Mouse (Mus musculus): ENCODE measurements at regions not wholly inside any gene's neighbourhood (a gene's known extent, or its start where the extent isn't known, plus 50 kb on each side); places are given as distances from the start of the nearest gene placed in this dataset.

DNA sequence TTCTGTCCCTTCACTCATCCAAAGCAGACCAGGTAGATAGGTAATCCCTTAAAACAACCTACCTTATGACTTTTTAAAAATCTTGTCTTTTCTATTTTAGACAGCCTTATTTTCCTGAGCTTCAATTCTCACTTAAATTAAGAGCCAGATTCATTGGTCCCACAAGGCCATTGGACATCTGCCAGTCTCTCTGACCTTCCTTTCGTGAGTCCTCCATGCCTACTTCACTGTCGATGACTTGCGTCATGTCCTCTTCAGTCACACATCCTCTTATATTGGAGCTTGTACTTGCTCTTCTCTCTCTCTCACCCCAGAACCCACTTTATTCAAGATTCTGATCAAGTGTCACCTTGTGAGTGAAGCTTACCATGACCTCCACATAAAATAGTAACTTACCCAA lies 542.0 kb upstream of the C030005K15Rik start:
- in situ Hi-C loops (cut with MboI; ENCODE audit: low sequenced_read_pairs), result no loop called here

DNA sequence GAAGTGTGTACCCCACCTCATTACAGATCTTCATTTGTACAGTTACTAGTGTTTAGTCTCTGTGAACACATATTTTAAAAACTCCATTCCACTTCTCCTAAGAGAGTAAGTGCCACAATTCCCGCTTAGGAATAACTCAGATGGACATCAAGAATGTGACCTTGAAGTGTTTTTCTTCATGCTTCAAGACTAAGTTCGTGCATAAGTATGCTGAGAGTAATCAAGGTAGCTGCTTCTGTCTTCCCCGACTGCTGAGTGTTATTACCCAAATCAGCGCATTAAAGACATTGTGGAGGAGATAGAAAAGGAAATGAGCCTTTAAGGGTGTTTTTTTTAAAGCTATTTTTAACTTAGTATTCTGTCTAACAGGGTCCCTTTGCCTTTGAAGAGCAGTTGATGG lies 565.1 kb upstream of the C030005K15Rik start:
- in situ Hi-C loops (cut with MboI; ENCODE audit: low sequenced_read_pairs), result no loop called here

DNA sequence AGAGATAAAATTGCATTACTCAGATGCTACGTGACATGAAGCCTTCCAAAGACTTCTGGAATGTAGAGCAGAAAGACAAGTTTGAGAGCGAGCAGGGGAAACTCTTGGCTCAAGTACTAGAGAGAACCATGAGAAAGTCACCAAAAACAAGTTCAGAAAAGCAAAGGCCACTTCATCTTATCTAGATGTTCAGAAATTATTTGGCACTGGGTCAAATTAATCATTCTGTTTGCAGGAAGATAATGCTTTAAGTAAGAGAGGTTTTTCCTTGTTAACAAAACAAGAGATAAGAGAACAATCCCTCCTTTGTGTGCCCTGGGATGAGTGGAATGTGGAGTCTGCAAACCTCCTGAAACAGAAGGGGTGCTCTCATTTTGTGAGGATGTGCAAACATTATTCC lies 565.6 kb upstream of the C030005K15Rik start:
- in situ Hi-C loops (cut with MboI; ENCODE audit: low sequenced_read_pairs), result no loop called here

DNA sequence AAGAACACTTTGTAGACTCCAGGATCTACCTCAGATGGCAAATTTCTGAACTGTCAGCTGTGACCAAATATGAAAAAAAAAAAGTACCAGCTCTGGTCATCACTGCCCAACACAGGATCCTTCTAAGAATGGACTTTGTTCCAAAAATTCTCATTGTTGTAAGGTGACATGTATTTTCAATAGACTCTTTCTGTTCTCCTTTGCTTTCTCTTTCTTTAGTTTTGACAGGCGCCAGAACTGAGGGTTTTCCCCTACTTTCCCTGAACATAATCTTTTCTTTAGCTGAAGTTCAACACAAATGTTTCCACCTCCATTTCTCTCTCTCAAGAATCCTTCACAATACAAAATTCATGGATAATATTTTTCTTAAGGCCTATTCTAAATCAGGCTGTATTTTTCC lies 579.1 kb upstream of the C030005K15Rik start:
- in situ Hi-C loops (cut with MboI; ENCODE audit: low sequenced_read_pairs), result no loop called here

DNA sequence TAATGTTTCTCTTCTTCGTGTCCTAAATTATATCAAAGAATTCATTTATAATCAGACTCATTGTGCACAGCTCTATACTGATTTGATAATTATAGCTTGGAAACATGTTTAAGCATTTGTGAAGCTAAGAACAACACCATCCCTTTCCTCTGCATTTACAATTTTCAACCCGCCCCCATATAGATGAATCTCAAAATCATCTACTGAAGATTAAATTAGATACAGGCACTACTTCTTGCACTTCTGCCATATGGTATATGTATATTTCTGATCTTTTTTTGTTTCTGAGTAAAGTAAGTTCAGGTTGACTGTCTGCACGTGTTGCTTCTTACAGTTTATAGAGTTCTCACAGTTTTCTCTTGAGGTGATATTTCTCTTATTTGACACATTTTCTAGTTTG lies 583.1 kb upstream of the C030005K15Rik start:
- in situ Hi-C loops (cut with MboI; ENCODE audit: low sequenced_read_pairs), result no loop called here

DNA sequence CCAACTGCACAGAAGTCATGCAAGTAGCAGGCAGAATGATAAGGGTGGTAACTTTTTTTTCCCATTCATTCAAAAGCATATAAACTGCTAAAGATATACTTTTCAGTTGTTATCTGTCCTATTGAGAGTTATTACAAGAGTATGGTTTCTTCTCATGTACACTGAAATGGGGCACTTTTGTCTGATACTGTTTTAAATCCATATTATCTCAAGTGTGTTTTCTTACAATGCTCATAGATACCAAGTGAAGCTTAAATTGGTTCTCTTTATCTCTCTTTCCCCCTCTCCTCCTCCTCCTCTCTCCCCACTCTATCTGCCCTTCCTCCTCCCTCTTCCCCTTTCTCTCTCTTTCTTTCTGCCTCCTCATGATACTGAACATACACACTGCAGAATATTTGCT lies 584.8 kb upstream of the C030005K15Rik start:
- in situ Hi-C loops (cut with MboI; ENCODE audit: low sequenced_read_pairs), result no loop called here

DNA sequence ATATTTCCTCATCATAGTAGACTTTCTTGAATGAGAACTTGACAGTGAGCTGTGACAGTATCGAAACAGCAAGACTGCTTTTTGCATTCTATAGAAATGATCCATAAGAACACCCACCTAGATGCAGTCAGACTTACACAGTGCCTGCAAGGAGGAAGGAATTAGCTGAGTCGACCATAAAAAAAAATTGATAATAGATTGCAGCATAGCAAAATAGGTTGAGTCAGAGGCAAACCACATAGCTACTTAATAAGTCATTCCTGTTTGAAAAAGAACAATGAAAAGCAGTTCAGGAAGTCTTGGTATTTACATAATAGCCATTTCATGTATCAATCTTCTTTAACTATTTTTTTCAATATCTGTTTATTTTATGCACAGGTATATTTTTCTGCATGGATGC lies 591.9 kb upstream of the C030005K15Rik start:
- in situ Hi-C loops (cut with MboI; ENCODE audit: low sequenced_read_pairs), result no loop called here

DNA sequence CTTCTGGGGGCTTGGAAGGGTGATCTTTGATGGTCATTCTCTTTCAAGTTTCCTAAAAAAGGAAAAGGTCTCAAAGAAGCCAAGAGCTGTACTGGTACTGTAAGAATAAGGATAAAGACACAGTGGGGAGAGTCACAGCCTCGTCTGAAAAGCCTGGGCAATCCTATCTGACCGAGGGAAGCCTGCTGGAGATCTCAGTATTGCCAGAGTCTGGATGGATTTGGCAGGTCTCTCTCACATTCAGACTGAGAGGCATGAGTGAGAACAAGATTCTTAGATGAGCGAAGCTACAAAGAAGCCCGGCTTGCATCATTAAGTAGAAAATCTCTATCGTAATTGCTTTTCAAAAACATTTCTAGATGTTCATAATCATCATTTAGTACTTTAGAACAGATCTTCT lies 590.4 kb upstream of the Atp2b1 start:
- in situ Hi-C loops (cut with MboI; ENCODE audit: low sequenced_read_pairs), result no loop called here

DNA sequence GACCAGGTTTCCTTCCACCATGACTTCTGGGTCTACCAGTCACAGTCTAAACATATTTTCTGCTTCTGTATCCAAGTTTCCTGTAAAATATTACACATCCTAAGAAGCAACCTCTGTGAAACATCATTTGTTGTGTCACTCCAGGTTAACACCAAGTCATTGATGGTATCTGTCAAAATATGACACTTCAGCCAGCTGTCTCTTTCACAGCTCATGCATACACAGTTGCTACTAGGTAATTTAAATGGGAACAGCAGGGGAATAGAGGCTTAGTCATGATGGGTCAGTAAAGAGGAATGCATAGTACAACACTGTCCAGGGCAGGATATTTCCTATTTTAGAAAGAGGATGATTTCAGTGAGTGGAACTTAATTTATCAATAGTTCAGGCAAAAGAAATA lies 589.6 kb upstream of the Atp2b1 start:
- in situ Hi-C loops (cut with MboI; ENCODE audit: low sequenced_read_pairs), result no loop called here

DNA sequence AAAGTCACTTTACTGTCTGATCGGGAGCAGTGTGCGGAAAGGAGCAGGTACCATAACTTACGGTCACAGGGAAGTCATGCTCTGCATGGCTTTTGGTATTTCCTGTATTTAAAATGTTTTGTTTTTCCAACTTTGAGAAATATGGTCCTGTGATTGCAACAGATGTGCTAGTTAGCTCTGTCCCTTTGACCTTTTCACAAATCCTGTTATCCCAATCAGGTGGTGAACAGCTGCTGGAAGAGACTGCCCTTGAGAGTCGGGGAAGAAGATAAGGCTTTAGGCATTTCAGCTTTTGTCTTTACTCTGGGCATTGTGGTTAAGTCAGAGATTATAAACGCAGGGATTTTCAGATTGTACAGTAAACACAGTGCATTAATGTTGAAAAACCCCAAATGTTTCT lies 588.5 kb upstream of the Atp2b1 start:
- in situ Hi-C loops (cut with MboI; ENCODE audit: low sequenced_read_pairs), result no loop called here

DNA sequence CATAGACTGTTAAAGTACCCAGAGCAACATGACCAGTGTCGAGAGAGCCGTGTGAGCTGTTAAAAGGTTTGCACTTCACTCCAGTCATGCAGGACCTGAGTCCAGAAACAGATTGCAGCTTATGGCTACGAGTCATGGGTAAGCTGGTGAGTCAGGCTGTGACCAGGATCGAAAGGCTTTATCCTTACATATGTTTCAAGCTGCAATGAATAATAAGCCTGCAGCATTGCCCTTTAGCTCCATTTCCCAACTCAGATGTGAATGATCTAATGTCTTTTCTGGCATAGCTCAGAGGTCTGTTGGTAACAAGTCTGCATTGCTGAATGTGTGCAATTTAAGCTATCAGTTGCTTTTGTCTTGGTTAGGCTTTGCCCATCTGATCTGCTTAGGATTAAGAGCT lies 581.5 kb upstream of the Atp2b1 start:
- in situ Hi-C loops (cut with MboI; ENCODE audit: low sequenced_read_pairs), result no loop called here

DNA sequence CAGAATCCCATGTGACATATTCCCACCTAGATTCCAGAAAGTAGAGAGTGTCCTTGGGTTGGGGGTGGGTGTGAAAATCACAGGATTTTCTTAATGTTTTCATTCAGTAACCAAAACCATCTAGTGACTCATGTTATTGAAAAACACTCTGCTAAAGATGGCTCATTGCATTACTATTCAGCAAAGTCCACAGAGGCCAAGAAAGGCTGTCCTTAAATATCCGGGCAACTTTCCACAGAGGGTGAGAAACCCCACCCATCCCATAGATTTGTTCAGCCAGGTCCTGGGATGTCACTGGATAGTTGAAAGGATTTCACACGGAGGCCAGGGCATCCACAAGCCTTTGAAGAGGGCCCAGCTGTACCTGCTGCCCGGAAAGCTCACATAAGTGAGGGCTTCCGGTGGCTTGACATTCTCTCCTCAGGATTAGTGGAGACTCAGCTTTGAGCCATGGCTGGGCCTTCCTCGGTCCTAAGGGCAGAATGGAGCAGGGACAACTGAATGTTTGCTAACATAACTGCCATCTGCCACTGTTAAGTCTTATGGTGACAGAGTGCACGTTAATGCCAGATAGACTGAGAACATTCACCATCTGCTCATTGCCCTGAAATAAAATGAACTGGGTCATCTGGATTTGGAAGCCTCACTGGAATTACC lies 580.7 kb upstream of the Atp2b1 start:
- in situ Hi-C loops (cut with MboI; ENCODE audit: low sequenced_read_pairs), result no loop called here

DNA sequence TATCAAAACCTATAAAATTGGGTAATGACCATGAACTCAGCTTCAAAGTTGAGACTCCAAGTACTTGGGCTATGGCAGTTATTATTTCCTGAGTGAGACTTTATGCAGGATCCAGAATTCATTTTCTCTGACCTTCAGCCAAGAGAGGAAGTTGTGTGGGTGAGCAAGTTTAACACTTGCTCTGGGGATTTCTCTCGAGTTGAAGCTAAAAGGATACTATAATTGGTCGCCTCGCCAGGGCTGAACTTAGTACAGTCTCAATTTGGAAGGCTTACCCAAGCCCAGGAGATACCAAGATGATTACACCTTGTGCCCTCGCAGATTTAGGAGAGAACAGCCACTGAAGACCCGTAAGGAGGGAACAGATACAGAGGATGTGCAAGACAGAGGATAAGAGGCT lies 570.4 kb upstream of the Atp2b1 start:
- in situ Hi-C loops (cut with MboI; ENCODE audit: low sequenced_read_pairs), result no loop called here

DNA sequence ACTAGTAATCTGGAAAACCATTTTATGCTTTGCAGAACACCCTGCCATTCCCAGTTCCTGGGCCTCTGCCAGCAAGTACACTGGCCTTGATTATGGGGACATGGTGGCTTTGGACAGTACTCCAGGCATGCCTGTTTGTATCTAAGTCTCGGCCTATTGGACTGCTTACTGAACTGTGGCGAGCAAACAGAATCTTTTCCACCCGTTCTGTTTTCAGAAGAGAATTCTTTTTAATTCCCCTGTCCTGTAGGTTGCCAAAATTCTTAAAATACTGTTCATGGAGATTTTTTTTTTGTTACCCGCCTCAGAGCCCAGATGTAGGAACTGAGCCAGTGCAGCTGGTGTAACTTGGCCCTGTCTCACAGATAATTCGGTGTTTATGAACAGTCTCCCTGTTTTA lies 564.7 kb upstream of the Atp2b1 start:
- in situ Hi-C loops (cut with MboI; ENCODE audit: low sequenced_read_pairs), result no loop called here

DNA sequence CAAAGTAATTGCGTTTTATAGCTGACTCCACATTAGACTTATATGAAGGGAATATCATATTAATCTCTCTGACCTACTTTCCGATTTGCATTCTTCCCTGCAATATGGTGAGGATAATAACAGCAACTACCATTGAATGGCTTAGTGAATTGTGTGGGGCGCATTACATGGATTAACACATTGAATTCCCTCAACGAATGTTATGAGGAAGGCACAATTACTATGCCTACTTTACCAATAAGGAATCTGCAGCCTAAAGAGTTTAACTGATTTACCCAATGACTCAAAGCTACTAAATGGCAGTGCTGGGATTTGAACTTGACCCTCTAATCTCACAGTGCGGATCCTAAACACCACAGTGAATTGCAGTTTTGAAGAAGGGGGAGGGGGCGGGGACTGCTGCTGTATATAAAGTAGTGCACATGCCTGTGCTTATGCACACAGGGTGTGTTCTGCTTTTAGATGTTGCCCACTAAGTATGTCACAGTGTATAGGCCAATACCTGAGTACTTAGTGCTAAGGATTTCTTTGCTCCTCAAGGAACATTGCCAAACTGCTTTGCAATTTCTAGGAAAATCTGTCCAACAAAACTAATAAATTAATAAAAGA lies 563.8 kb upstream of the Atp2b1 start:
- in situ Hi-C loops (cut with MboI; ENCODE audit: low sequenced_read_pairs), result no loop called here

DNA sequence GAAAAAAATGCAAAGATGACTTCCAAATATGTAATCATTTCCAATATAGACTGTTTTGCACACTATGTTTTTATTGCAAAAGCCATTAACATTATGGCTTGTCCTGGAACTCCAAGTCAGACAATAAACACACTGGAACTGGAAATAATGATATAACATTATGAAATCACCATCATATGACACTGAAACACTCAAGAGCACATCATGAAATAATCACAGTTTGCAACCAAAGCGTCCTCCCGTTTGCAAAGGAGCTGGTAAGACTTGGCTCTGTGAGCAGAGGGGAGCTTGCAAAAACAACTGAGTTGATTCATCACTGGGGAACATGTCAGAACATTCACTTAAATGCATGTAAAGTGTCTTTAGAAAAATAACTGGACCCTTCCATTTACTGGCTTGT lies 562.1 kb upstream of the Atp2b1 start:
- in situ Hi-C loops (cut with MboI; ENCODE audit: low sequenced_read_pairs), result no loop called here

DNA sequence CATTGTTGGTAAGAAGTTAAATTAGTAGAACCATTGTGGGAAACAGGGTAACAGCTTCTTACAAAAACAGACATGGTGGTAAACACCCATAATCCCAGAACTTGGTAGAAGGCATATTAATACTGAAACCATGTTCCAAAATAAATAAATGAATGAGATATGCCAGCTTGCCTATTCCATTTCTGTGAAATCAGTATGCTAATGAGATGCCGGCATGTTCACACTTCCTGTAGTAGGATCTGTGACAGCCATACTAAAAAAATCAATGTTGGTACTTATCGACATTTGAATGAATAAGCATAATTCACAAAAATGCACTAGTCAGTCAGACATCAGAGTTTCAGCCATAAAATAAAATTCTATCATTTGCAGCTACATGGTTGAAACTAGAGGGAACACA lies 559.7 kb upstream of the Atp2b1 start:
- in situ Hi-C loops (cut with MboI; ENCODE audit: low sequenced_read_pairs), result no loop called here

DNA sequence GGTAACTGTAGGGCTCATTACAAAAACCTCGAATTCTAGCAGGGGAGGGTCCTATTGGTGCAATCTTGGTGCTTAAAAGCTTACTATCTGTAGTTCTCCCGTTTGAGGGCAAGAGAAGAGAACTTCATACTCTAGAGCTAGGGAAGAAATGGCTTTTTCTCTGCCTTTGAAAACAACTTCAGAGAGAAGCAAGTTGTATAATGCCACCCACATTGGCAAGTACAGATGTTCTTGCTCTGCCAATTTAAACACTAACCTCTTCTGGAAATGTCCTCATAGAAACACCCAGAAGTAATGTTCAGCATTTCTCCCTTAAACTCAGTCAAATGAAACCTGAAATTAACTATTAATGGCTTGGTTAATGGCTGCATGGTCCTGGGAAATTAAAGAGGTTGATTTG lies 549.6 kb upstream of the Atp2b1 start:
- in situ Hi-C loops (cut with MboI; ENCODE audit: low sequenced_read_pairs), result no loop called here

DNA sequence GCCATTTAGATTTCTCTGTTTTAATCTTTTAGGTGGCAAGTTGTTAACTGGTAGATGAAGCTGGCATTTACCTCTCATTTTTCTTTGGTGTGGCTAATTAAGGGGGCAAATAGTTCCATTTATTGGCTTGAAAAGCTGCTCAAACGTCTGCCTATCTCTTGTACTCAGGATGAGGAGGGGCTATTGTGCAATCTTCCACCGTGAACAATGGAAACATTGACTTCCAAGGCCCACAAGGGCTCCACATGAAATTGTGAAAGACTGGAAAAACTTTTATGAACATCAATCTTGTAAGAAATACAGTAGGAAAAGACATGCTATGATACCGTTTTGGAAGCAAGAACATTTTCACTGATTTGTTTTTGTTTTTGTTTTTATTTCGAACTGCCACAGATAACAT lies 541.6 kb upstream of the Atp2b1 start:
- in situ Hi-C loops (cut with MboI; ENCODE audit: low sequenced_read_pairs), result no loop called here

DNA sequence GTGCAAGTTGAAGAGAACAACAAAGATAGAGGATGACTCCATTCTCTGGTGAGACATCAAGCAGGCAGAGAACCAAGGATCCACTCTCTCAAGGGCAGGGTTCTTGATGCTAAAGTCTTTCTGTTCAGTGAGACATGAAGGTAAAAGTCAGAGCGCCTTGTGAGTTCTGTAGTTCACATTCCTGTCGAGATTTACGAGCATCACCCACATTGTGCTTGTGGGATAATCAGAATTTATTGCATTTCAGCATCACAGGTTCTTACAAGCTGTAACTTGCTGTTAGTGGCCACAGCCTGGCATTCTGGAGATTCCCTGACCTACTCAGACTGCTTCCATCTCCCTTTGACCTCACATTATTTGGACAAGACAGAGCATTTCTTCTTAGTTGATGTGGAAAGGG lies 540.9 kb upstream of the Atp2b1 start:
- in situ Hi-C loops (cut with MboI; ENCODE audit: low sequenced_read_pairs), result no loop called here

DNA sequence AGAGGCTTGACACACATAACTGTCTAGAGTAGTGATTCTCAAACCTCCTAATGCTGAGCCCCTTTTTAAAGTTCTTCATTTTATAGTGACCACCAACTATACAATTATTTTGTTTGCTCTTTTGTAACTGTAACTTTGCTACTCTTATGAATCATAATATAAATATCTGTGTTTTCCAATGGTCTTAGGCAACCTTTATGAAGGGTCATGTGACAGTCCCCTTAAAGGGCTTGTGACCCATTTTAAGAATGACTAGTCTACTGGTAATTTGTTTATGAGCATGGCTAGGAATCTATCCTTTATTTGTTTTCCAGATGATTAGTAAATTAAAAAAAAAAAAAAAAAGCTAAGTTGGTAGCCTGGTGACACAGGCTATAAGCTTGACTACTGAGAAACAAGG lies 539.5 kb upstream of the Atp2b1 start:
- in situ Hi-C loops (cut with MboI; ENCODE audit: low sequenced_read_pairs), result no loop called here

DNA sequence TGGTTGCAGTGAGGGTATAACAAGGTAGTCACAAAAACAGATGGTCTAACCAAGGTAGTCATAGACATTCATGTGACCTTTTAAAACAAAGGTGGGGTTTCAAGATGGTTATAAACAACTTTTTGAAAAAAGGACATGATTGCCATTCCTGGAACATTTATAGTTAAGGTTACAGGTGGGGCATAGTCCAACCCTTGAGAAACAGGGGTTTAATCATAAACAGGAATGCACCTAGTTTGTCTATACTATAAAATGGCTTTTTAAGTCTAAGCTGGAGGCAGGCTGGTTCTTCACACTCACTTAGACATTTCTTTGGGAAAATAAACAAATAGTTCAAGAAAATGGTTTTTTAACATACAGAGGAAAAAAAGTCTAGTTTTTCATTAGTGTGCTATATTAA lies 525.7 kb upstream of the Atp2b1 start:
- in situ Hi-C loops (cut with MboI; ENCODE audit: low sequenced_read_pairs), result no loop called here

DNA sequence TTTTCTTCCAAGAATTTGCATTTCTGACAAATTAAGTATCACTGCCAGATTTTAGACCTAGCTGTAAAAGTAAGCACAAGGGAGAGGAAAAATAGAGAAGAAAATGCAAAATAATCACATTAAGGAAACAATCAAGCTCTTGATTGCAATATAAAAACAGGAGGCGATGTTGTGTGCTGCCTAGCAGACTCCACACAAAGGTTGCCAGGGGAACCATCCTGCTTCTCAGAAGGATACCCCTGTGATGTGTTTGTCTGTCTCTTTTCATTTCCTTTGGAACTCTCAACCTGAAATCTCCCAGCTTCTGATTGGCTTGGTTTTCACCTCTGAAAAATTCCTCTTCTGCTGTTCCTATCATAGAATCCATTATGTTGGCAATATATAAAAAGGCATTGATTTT lies 514.3 kb upstream of the Atp2b1 start:
- in situ Hi-C loops (cut with MboI; ENCODE audit: low sequenced_read_pairs), result no loop called here
